Mouse (Mus musculus) E14TG2a.4 (cell line): ENCODE data around the gene Fam168b.
A peak's percentile ranks its signal among the peaks of the same experiment; 100 is the strongest.

Source experiments
- H3K27me3 ChIP-seq: 2 replicates; pipeline ENCODE4 v1.6.1; 2014; ENCODE audit warnings: low read length, control low read depth; ENCODE audit not compliant: insufficient read depth
- H3K36me3 ChIP-seq: 2 replicates; pipeline ENCODE4 v1.6.1; 2014; ENCODE audit warnings: low read length, control low read depth; ENCODE audit not compliant: insufficient read depth
- H3K4me1 ChIP-seq: replicated peaks from 2 replicates; pipeline ENCODE4 v1.6.1; 2014; ENCODE audit warnings: low read depth, low read length, control low read depth
- H3K4me3 ChIP-seq: replicated peaks from 2 replicates; pipeline ENCODE4 v1.5.1; 2014; ENCODE audit warnings: mild to moderate bottlenecking, low read length
- H3K9me3 ChIP-seq: 2 replicates; pipeline ENCODE4 v1.6.1; 2014; ENCODE audit warnings: low read length, control low read depth
- CTCF ChIP-seq: conservative IDR thresholded peaks from 2 replicates; pipeline ENCODE4 v1.5.1; 2014; ENCODE audit warnings: low read length
- NANOG ChIP-seq: IDR thresholded peaks from 2 replicates; pipeline ENCODE4 v1.6.1; 2014; ENCODE audit warnings: borderline replicate concordance, low read length, mixed read lengths
- POU5F1 ChIP-seq: IDR thresholded peaks from 2 replicates; pipeline ENCODE4 v1.6.1; 2014; ENCODE audit warnings: low read length, borderline replicate concordance

Fam168b gene

GRCm38 (mm10) chr1:34811581-34811980 is 31.3 kb downstream of the Fam168b start:
- H3K4me1 ChIP-seq = peaks cover 37% of the 10 kb centered on the region
- H3K27me3 ChIP-seq = no peaks in the 10 kb centered on the region
- peaks cover 93% of the 10 kb centered on the region for H3K36me3 ChIP-seq
- H3K4me3 ChIP-seq = no peak overlapping the region
- TF ChIP-seq CTCF (no peak), POU5F1 (no peak), NANOG (no peak)
- H3K9me3 ChIP-seq = no peaks in the 10 kb centered on the region

GRCm38 (mm10) chr1:34811035-34811434 is 31.8 kb downstream of the Fam168b start:
- no peak overlapping the region for H3K4me3 ChIP-seq
- H3K27me3 ChIP-seq = peaks cover 4% of the 10 kb centered on the region; the same call in 1 of the 2 replicates
- H3K9me3 ChIP-seq = no peaks in the 10 kb centered on the region
- peaks cover 40% of the 10 kb centered on the region for H3K4me1 ChIP-seq
- H3K36me3 ChIP-seq = peaks cover 88% of the 10 kb centered on the region
- TF ChIP-seq POU5F1 (no peak), CTCF (no peak), NANOG (no peak)

- H3K27me3 ChIP-seq = peaks cover 12% of the 10 kb centered on the region
- no peak overlapping the region for H3K4me3 ChIP-seq
- peaks cover 81% of the 10 kb centered on the region for H3K36me3 ChIP-seq
- peaks cover 43% of the 10 kb centered on the region for H3K4me1 ChIP-seq
- TF ChIP-seq NANOG = no peak
- no peaks in the 10 kb centered on the region for H3K9me3 ChIP-seq
Measured at GRCm38 (mm10) chr1:34810293-34810692, 32.6 kb downstream of the Fam168b start.

GRCm38 (mm10) chr1:34808445-34808844 is 34.4 kb downstream of the Fam168b start:
- Histone ChIP-seq H3K9me3 (no peaks in the 10 kb centered on the region), H3K4me3 (no peak overlapping the region), H3K4me1 (peaks cover 49% of the 10 kb centered on the region), H3K27me3 (peaks cover 26% of the 10 kb centered on the region), H3K36me3 (peaks cover 70% of the 10 kb centered on the region)
- TF ChIP-seq NANOG (no peak), POU5F1 (no peak), CTCF (no peak)

- Histone ChIP-seq H3K9me3 (no peaks in the 10 kb centered on the region), H3K4me3 (peak overlapping the region; percentile 66), H3K27me3 (peaks cover 41% of the 10 kb centered on the region), H3K4me1 (peaks cover 62% of the 10 kb centered on the region), H3K36me3 (peaks cover 50% of the 10 kb centered on the region)
- no peak for TF ChIP-seq NANOG
- no peak for TF ChIP-seq CTCF
- TF ChIP-seq POU5F1 = no peak
Measured at GRCm38 (mm10) chr1:34805931-34806520, 36.8 kb downstream of the Fam168b start.

GRCm38 (mm10) chr1:34804863-34805262 is 38.0 kb downstream of the Fam168b start:
- H3K27me3 ChIP-seq = peaks cover 41% of the 10 kb centered on the region
- H3K36me3 ChIP-seq = peaks cover 39% of the 10 kb centered on the region
- H3K9me3 ChIP-seq = no peaks in the 10 kb centered on the region
- H3K4me1 ChIP-seq = peaks cover 59% of the 10 kb centered on the region
- TF ChIP-seq POU5F1 = no peak
- TF ChIP-seq NANOG = no peak
- no peak for TF ChIP-seq CTCF
- no peak overlapping the region for H3K4me3 ChIP-seq

- H3K9me3 ChIP-seq = no peaks in the 10 kb centered on the region
- peaks cover 58% of the 10 kb centered on the region for H3K4me1 ChIP-seq
- TF ChIP-seq CTCF (no peak), NANOG (no peak), POU5F1 (no peak)
- H3K36me3 ChIP-seq = peaks cover 18% of the 10 kb centered on the region; the same call in 1 of the 2 replicates
- peak overlapping the region; percentile 89 for H3K4me3 ChIP-seq
- peaks cover 41% of the 10 kb centered on the region for H3K27me3 ChIP-seq
Measured at GRCm38 (mm10) chr1:34802290-34802642, 40.6 kb downstream of the Fam168b start.

GRCm38 (mm10) chr1:34801616-34802289 is 41.1 kb downstream of the Fam168b start:
- Histone ChIP-seq H3K4me1 (peaks cover 53% of the 10 kb centered on the region), H3K4me3 (peak overlapping the region; percentile 89), H3K36me3 (peaks cover 13% of the 10 kb centered on the region; the same call in 1 of the 2 replicates), H3K27me3 (peaks cover 41% of the 10 kb centered on the region), H3K9me3 (no peaks in the 10 kb centered on the region)
- TF ChIP-seq CTCF (no peak), POU5F1 (no peak), NANOG (no peak)
